Mouse (Mus musculus) heart, embryonic 15.5 days (tissue): ENCODE data around the gene Inpp5e. TPM values are rescaled to one million over a fixed set of nuclear protein-coding genes. Genes with fewer than 3 reads are reported as not detected.
A peak's percentile ranks its signal among the peaks of the same experiment; 100 is the strongest.

ENCODE experiments used
- ATAC-seq: fragments of 200-750 bp; cut with Nextera tagmentation; replicated peaks from 2 replicates; pipeline ENCODE4 v1.8.0; 2017; ENCODE audit warnings: low read depth, moderate TSS enrichment; ENCODE audit not compliant: insufficient number of reproducible peaks, insufficient read depth, low FRiP score
- H3K27ac ChIP-seq: fragments of 300-500 bp; sonication (generic); 2 replicates; pipeline ENCODE4 v1.5.1; 2015; ENCODE audit warnings: mild to moderate bottlenecking, inconsistent platforms
- H3K27me3 ChIP-seq: fragments of 300-500 bp; sonication (generic); 2 replicates; pipeline ENCODE4 v1.6.1; 2015; ENCODE audit warnings: inconsistent platforms
- H3K36me3 ChIP-seq: fragments of 300-500 bp; sonication (generic); 2 replicates; pipeline ENCODE4 v1.6.1; 2015; ENCODE audit warnings: mild to moderate bottlenecking, inconsistent platforms
- H3K4me1 ChIP-seq: fragments of 300-500 bp; sonication (generic); replicated peaks from 2 replicates; pipeline ENCODE4 v1.6.1; 2015; ENCODE audit warnings: inconsistent platforms
- H3K4me2 ChIP-seq: fragments of 300-500 bp; sonication (generic); 2 replicates; pipeline ENCODE4 v1.6.1; 2015; ENCODE audit warnings: inconsistent platforms, mild to moderate bottlenecking, moderate library complexity
- H3K4me3 ChIP-seq: fragments of 300-500 bp; sonication (generic); 2 replicates; pipeline ENCODE4 v1.5.1; 2015; ENCODE audit warnings: mild to moderate bottlenecking, inconsistent platforms
- H3K9ac ChIP-seq: fragments of 300-500 bp; sonication (generic); 2 replicates; pipeline ENCODE4 v1.6.1; 2015; ENCODE audit warnings: mild to moderate bottlenecking, inconsistent platforms
- H3K9me3 ChIP-seq: fragments of 300-500 bp; sonication (generic); replicated peaks from 2 replicates; pipeline ENCODE4 v1.6.1; 2016; ENCODE audit warnings: inconsistent platforms
- WGBS: fragments of 180-500 bp; shearing (Covaris S2); methylation state at CpG from one replicate; pipeline ENCODE4 v1.1.7; 2015; ENCODE audit warnings: mixed read lengths; 5-methylcytosine and 5-hydroxymethylcytosine counted together
- polyA plus RNA-seq: library from polyadenylated mRNA; unstranded; fragments of >200 nt; fragmentation: Nextera tagmentation; extraction: Ambion mirVana; gene quantifications from 2 replicates; pipeline ENCODE4 v1.2.1, GENCODE M21; 2015

Inpp5e gene
- polyA plus RNA-seq, 1 experiment from 2014 or later = 14.3 TPM

GRCm38 (mm10) chr2:26417066-26417465, 8.1 kb upstream of the Inpp5e start:
- H3K4me1 ChIP-seq = no peaks in the 10 kb centered on the region
- H3K27ac ChIP-seq = no peak overlapping the region
- H3K27me3 ChIP-seq = no peaks in the 10 kb centered on the region
- no peak for ATAC-seq
- peaks cover 95% of the 10 kb centered on the region for H3K36me3 ChIP-seq
- H3K9me3 ChIP-seq = no peaks in the 10 kb centered on the region
- no peak overlapping the region for H3K9ac ChIP-seq
- no peak overlapping the region for H3K4me3 ChIP-seq
- no peak overlapping the region for H3K4me2 ChIP-seq

DNA sequence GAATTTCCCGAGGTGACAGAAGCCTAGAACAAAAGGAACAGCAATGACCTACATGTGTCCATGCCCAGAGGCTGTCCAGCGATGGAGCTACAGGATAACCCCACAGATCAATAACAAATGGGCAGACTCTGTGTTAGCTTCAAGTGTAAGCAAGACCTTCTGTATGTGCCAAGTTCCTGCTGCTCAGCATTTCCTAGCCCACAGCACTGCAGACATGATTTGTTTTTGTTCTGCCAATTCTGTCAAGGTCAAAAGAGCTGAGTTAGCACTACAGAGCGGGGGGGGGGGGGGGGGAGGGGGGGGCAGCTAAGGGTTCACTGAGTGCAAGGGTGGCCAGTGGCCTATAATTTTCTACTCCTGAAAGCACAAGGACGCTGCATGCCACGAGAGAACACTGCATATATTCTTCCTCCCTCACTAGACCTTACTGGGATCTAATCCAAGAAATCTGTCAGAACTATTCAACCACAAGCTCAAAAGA, 2.0 kb upstream of the Inpp5e start:
- no peaks in the 10 kb centered on the region for H3K9me3 ChIP-seq
- H3K9ac ChIP-seq = no peak overlapping the region
- H3K27me3 ChIP-seq = no peaks in the 10 kb centered on the region
- 0 out of 2 replicates have a peak overlapping the region, but pooled peaks have one; percentile 24 for H3K27ac ChIP-seq
- H3K4me2 ChIP-seq = no peak overlapping the region
- no peak overlapping the region for H3K4me3 ChIP-seq
- peaks cover 50% of the 10 kb centered on the region for H3K36me3 ChIP-seq
- ATAC-seq = no peak
- WGBS = 66% methylated on average over 4 of the region's 5 CpGs
- peaks cover 29% of the 10 kb centered on the region for H3K4me1 ChIP-seq

- Histone ChIP-seq H3K4me3 (no peak overlapping the region), H3K9me3 (no peaks in the 10 kb centered on the region), H3K4me2 (no peak overlapping the region), H3K9ac (no peak overlapping the region), H3K36me3 (peaks cover 41% of the 10 kb centered on the region), H3K27me3 (no peaks in the 10 kb centered on the region), H3K27ac (no peak overlapping the region), H3K4me1 (peaks cover 33% of the 10 kb centered on the region)
- no peak for ATAC-seq
- 71% methylated on average over 5 of the region's 5 CpGs for WGBS
Observed at GRCm38 (mm10) chr2:26410091-26410490, 1.1 kb upstream of the Inpp5e start.

GRCm38 (mm10) chr2:26409362-26409761, 359 bp upstream of the Inpp5e start:
- 0 out of 2 replicates have a peak overlapping the region, but pooled peaks have one; percentile 16 for H3K9ac ChIP-seq
- peak overlapping the region; percentile 73 for H3K4me2 ChIP-seq
- 57% methylated on average over 3 of the region's 3 CpGs for WGBS
- no peak overlapping the region for H3K27ac ChIP-seq
- H3K4me3 ChIP-seq = peak overlapping the region; percentile 75
- H3K27me3 ChIP-seq = no peaks in the 10 kb centered on the region
- peaks cover 33% of the 10 kb centered on the region for H3K4me1 ChIP-seq
- no peak for ATAC-seq
- H3K36me3 ChIP-seq = peaks cover 34% of the 10 kb centered on the region
- no peaks in the 10 kb centered on the region for H3K9me3 ChIP-seq

- peaks cover 35% of the 10 kb centered on the region for H3K36me3 ChIP-seq
- no peaks in the 10 kb centered on the region for H3K27me3 ChIP-seq
- 70% methylated on average over 8 of the region's 8 CpGs for WGBS
- H3K4me1 ChIP-seq = peaks cover 28% of the 10 kb centered on the region
- H3K9ac ChIP-seq = no peak overlapping the region
- no peak overlapping the region for H3K4me3 ChIP-seq
- no peak overlapping the region for H3K4me2 ChIP-seq
- no peaks in the 10 kb centered on the region for H3K9me3 ChIP-seq
- no peak overlapping the region for H3K27ac ChIP-seq
- ATAC-seq = no peak
Observed at GRCm38 (mm10) chr2:26403306-26403705, 5.7 kb downstream of the Inpp5e start.

GRCm38 (mm10) chr2:26402265-26402664, 6.7 kb downstream of the Inpp5e start:
- H3K36me3 ChIP-seq = peaks cover 41% of the 10 kb centered on the region
- WGBS = 78% methylated on average over 1 of the region's 1 CpGs
- H3K27me3 ChIP-seq = no peaks in the 10 kb centered on the region
- peaks cover 18% of the 10 kb centered on the region for H3K4me1 ChIP-seq
- no peak overlapping the region for H3K4me3 ChIP-seq
- no peaks in the 10 kb centered on the region for H3K9me3 ChIP-seq
- H3K4me2 ChIP-seq = no peak overlapping the region
- no peak overlapping the region for H3K27ac ChIP-seq
- ATAC-seq = no peak
- H3K9ac ChIP-seq = no peak overlapping the region

- no peak overlapping the region for H3K4me2 ChIP-seq
- no peak overlapping the region for H3K27ac ChIP-seq
- no peak for ATAC-seq
- H3K9me3 ChIP-seq = no peaks in the 10 kb centered on the region
- no peak overlapping the region for H3K4me3 ChIP-seq
- peaks cover 5% of the 10 kb centered on the region for H3K4me1 ChIP-seq
- 85% methylated on average over 4 of the region's 4 CpGs for WGBS
- peaks cover 53% of the 10 kb centered on the region for H3K36me3 ChIP-seq
- no peaks in the 10 kb centered on the region for H3K27me3 ChIP-seq
- H3K9ac ChIP-seq = no peak overlapping the region
Observed at GRCm38 (mm10) chr2:26401023-26401422, 8.0 kb downstream of the Inpp5e start.

- Histone ChIP-seq H3K36me3 (peaks cover 61% of the 10 kb centered on the region), H3K4me3 (no peak overlapping the region), H3K9me3 (no peaks in the 10 kb centered on the region), H3K27ac (no peak overlapping the region), H3K4me1 (no peaks in the 10 kb centered on the region), H3K27me3 (no peaks in the 10 kb centered on the region), H3K9ac (no peak overlapping the region), H3K4me2 (no peak overlapping the region)
- ATAC-seq = no peak
- 83% methylated on average over 5 of the region's 5 CpGs for WGBS
Observed at GRCm38 (mm10) chr2:26400296-26400695, 8.7 kb downstream of the Inpp5e start.

GRCm38 (mm10) chr2:26399647-26400046, 9.4 kb downstream of the Inpp5e start:
- peak; percentile 43; the same call in 1 of the 2 replicates for ATAC-seq
- Histone ChIP-seq H3K27me3 (no peaks in the 10 kb centered on the region), H3K36me3 (peaks cover 67% of the 10 kb centered on the region), H3K4me3 (no peak overlapping the region), H3K9ac (no peak overlapping the region), H3K4me1 (no peaks in the 10 kb centered on the region), H3K4me2 (no peak overlapping the region), H3K9me3 (no peaks in the 10 kb centered on the region), H3K27ac (no peak overlapping the region)
- 65% methylated on average over 5 of the region's 5 CpGs for WGBS

- ATAC-seq = no peak
- H3K9me3 ChIP-seq = no peaks in the 10 kb centered on the region
- H3K4me1 ChIP-seq = no peaks in the 10 kb centered on the region
- no peak overlapping the region for H3K27ac ChIP-seq
- no peak overlapping the region for H3K9ac ChIP-seq
- H3K4me3 ChIP-seq = no peak overlapping the region
- H3K27me3 ChIP-seq = no peaks in the 10 kb centered on the region
- no peak overlapping the region for H3K4me2 ChIP-seq
- peaks cover 74% of the 10 kb centered on the region for H3K36me3 ChIP-seq
- 82% methylated on average over 8 of the region's 8 CpGs for whole genome bisulfite sequencing
Observed at GRCm38 (mm10) chr2:26398978-26399377, 10.0 kb downstream of the Inpp5e start.

DNA sequence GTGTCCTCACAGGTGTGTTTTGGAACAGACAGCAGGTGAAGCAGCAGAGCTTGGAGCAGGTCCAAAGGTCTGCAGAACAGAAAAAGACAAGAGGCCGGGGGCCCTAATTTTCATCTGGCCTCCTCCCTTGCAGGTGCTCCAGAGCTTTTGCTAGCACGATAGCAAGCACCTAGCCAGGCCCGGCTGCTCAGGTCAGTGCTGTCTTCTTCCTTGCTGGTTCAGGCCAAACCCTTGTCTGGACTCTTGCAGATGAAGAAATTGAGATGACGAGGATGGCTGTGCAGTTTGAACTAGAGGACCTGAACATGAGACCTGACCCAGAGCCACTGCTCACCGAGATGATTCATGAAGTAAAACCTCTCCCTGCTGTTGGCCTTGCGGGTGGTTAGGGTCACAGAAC, 17.4 kb downstream of the Inpp5e start:
- H3K4me1 ChIP-seq = peaks cover 21% of the 10 kb centered on the region
- no peak for ATAC-seq
- H3K36me3 ChIP-seq = peaks cover 72% of the 10 kb centered on the region
- H3K9ac ChIP-seq = no peak overlapping the region
- no peaks in the 10 kb centered on the region for H3K27me3 ChIP-seq
- H3K9me3 ChIP-seq = no peaks in the 10 kb centered on the region
- no peak overlapping the region for H3K27ac ChIP-seq
- WGBS = 88% methylated on average over 6 of the region's 6 CpGs
- H3K4me3 ChIP-seq = no peak overlapping the region
- H3K4me2 ChIP-seq = no peak overlapping the region

GRCm38 (mm10) chr2:26390954-26391353, 18.0 kb downstream of the Inpp5e start:
- H3K9ac ChIP-seq = no peak overlapping the region
- H3K27me3 ChIP-seq = no peaks in the 10 kb centered on the region
- peaks cover 21% of the 10 kb centered on the region for H3K4me1 ChIP-seq
- 78% methylated on average over 3 of the region's 3 CpGs for WGBS
- H3K9me3 ChIP-seq = no peaks in the 10 kb centered on the region
- H3K27ac ChIP-seq = no peak overlapping the region
- ATAC-seq = no peak
- peaks cover 71% of the 10 kb centered on the region for H3K36me3 ChIP-seq
- no peak overlapping the region for H3K4me3 ChIP-seq
- H3K4me2 ChIP-seq = no peak overlapping the region
